Mouse (Mus musculus) kidney, postnatal 0 days (tissue): ENCODE data around the gene Tvp23a. TPM values are rescaled to one million over a fixed set of nuclear protein-coding genes. Genes with fewer than 3 reads are reported as not detected.

Source experiments
- ATAC-seq: fragments of 200-750 bp; cut with Nextera tagmentation; replicated peaks from 2 replicates; pipeline ENCODE4 v1.8.0; 2017; ENCODE audit warnings: low read depth, moderate number of reproducible peaks, moderate TSS enrichment, moderate library complexity; ENCODE audit not compliant: low FRiP score
- DNase-seq: peaks from one replicate; pipeline ENCODE4 v3.0.0-alpha.2; 2016; ENCODE audit warnings: low spot score
- H3K27ac ChIP-seq: fragments of 300-500 bp; sonication (generic); 2 replicates; pipeline ENCODE4 v1.5.1; 2014; ENCODE audit warnings: mild to moderate bottlenecking
- H3K27me3 ChIP-seq: fragments of 300-500 bp; sonication (generic); 2 replicates; pipeline ENCODE4 v1.6.1; 2014; ENCODE audit warnings: low read length, mixed read lengths; ENCODE audit not compliant: insufficient read depth
- H3K36me3 ChIP-seq: fragments of 300-500 bp; sonication (generic); 2 replicates; pipeline ENCODE4 v1.6.1; 2014; ENCODE audit warnings: low read length, mixed read lengths; ENCODE audit not compliant: insufficient read depth
- H3K4me1 ChIP-seq: fragments of 300-500 bp; sonication (generic); replicated peaks from 2 replicates; pipeline ENCODE4 v1.6.1; 2014; ENCODE audit warnings: antibody characterized with exemption, low read length, mixed read lengths; ENCODE audit not compliant: insufficient read depth
- H3K4me2 ChIP-seq: fragments of 300-500 bp; sonication (generic); 2 replicates; pipeline ENCODE4 v1.6.1; 2014; ENCODE audit warnings: mild to moderate bottlenecking, low read length, moderate library complexity, mixed read lengths
- H3K4me3 ChIP-seq: fragments of 300-500 bp; sonication (generic); replicated peaks from 2 replicates; pipeline ENCODE4 v1.5.1; 2014; ENCODE audit warnings: low read depth, low read length
- H3K9ac ChIP-seq: fragments of 300-500 bp; sonication (generic); 2 replicates; pipeline ENCODE4 v1.6.1; 2014; ENCODE audit warnings: low read depth, low read length
- H3K9me3 ChIP-seq: fragments of 300-500 bp; sonication (generic); replicated peaks from 2 replicates; pipeline ENCODE4 v1.6.1; 2016; ENCODE audit warnings: low read length, inconsistent platforms, mixed read lengths
- CTCF ChIP-seq: IDR thresholded peaks from 2 replicates; pipeline ENCODE4 v1.5.1; 2016; ENCODE audit warnings: antibody characterized with exemption, low read depth, mild to moderate bottlenecking, moderate library complexity
- WGBS: fragments of 180-500 bp; shearing (Covaris S2); extraction: QIAGEN DNeasy Blood & Tissue Kit; methylation state at CpG from one replicate; pipeline ENCODE4 v1.1.7; 2014; 5-methylcytosine and 5-hydroxymethylcytosine counted together
- polyA plus RNA-seq: library from polyadenylated mRNA; unstranded; fragments of >200 nt; fragmentation: Nextera tagmentation; extraction: Ambion mirVana; gene quantifications from 2 replicates; pipeline ENCODE4 v1.2.1, GENCODE M21; 2015

The Tvp23a gene
- polyA plus RNA-seq, 1 experiment from 2014 or later = 5.9 TPM

- Histone ChIP-seq H3K9ac (peak within 1 kb of the TSS; percentile 8; the same call in 1 of the 2 replicates), H3K4me3 (peak within 1 kb of the TSS; percentile 20; the same call in 1 of the 2 replicates), H3K9me3 (no peaks in the 10 kb centered on the region), H3K4me2 (peak within 1 kb of the TSS; percentile 60), H3K4me1 (0 out of 2 replicates have a peak, but pooled peaks cover 6% of the 10 kb centered on the region), H3K36me3 (no peaks in the 10 kb centered on the region), H3K27me3 (no peaks in the 10 kb centered on the region), H3K27ac (no peak within 1 kb of the TSS)
- ATAC-seq (peak; percentile 85), DNase-seq (peak; percentile 88)
- TF ChIP-seq CTCF = peak; percentile 70
- WGBS = 5% methylated on average over 37 of the region's 37 CpGs
These were observed 52.2 kb downstream of the Tvp23a start, which contains the start of gene Tekt5 for GRCm38 (mm10) chr16:10394699-10395540. Gene Tekt5 (minus strand): TSS chr16:10395490.

GRCm38 (mm10) chr16:10392587-10392986 lies 54.6 kb downstream of the Tvp23a start:
- Histone ChIP-seq H3K4me1 (0 out of 2 replicates have a peak, but pooled peaks cover 6% of the 10 kb centered on the region), H3K27ac (no peak overlapping the region), H3K27me3 (no peaks in the 10 kb centered on the region), H3K4me3 (no peak overlapping the region), H3K36me3 (no peaks in the 10 kb centered on the region), H3K9ac (no peak overlapping the region), H3K4me2 (no peak overlapping the region), H3K9me3 (no peaks in the 10 kb centered on the region)
- WGBS = 77% methylated on average over 9 of the region's 9 CpGs
- TF ChIP-seq CTCF = no peak
- DNase-seq (no peak), ATAC-seq (no peak)

- ATAC-seq (no peak), DNase-seq (no peak)
- no peak for TF ChIP-seq CTCF
- no peaks in the 10 kb centered on the region for H3K36me3 ChIP-seq
- no peaks in the 10 kb centered on the region for H3K4me1 ChIP-seq
- H3K4me3 ChIP-seq = no peak overlapping the region
- no peaks in the 10 kb centered on the region for H3K27me3 ChIP-seq
- WGBS = 92% methylated on average over 6 of the region's 6 CpGs
- H3K9ac ChIP-seq = no peak overlapping the region
- H3K4me2 ChIP-seq = no peak overlapping the region
- no peaks in the 10 kb centered on the region for H3K9me3 ChIP-seq
- H3K27ac ChIP-seq = no peak overlapping the region
These were observed 58.4 kb downstream of the Tvp23a start for GRCm38 (mm10) chr16:10388634-10389365.

GRCm38 (mm10) chr16:10385261-10385660 lies 61.9 kb downstream of the Tvp23a start:
- no peaks in the 10 kb centered on the region for H3K36me3 ChIP-seq
- no peak for TF ChIP-seq CTCF
- H3K9ac ChIP-seq = no peak overlapping the region
- 78% methylated on average over 12 of the region's 12 CpGs for WGBS
- no peak for DNase-seq
- ATAC-seq = no peak
- no peaks in the 10 kb centered on the region for H3K27me3 ChIP-seq
- no peaks in the 10 kb centered on the region for H3K4me1 ChIP-seq
- no peak overlapping the region for H3K4me2 ChIP-seq
- H3K27ac ChIP-seq = no peak overlapping the region
- no peaks in the 10 kb centered on the region for H3K9me3 ChIP-seq
- no peak overlapping the region for H3K4me3 ChIP-seq

- H3K4me3 ChIP-seq = no peak overlapping the region
- no peaks in the 10 kb centered on the region for H3K36me3 ChIP-seq
- 62% methylated on average over 3 of the region's 3 CpGs for WGBS
- H3K4me2 ChIP-seq = peak overlapping the region; percentile 28
- H3K9ac ChIP-seq = no peak overlapping the region
- H3K4me1 ChIP-seq = no peaks in the 10 kb centered on the region
- no peak for TF ChIP-seq CTCF
- no peak overlapping the region for H3K27ac ChIP-seq
- DNase-seq (no peak), ATAC-seq (no peak)
- H3K27me3 ChIP-seq = no peaks in the 10 kb centered on the region
- H3K9me3 ChIP-seq = no peaks in the 10 kb centered on the region
These were observed 62.6 kb downstream of the Tvp23a start for GRCm38 (mm10) chr16:10384544-10384943.

GRCm38 (mm10) chr16:10384060-10384497 lies 63.1 kb downstream of the Tvp23a start:
- peak; percentile 46 for DNase-seq

More at GRCm38 (mm10) chr16:10384060-10384497, 63.1 kb downstream of the Tvp23a start:
- Histone ChIP-seq H3K4me1 (no peaks in the 10 kb centered on the region), H3K9ac (no peak overlapping the region), H3K27me3 (no peaks in the 10 kb centered on the region), H3K4me2 (peak overlapping the region; percentile 28), H3K9me3 (no peaks in the 10 kb centered on the region), H3K27ac (no peak overlapping the region), H3K36me3 (no peaks in the 10 kb centered on the region), H3K4me3 (no peak overlapping the region)
- WGBS = 28% methylated on average over 8 of the region's 8 CpGs
- no peak for TF ChIP-seq CTCF
- peak; percentile 83; the same call in 1 of the 2 replicates for ATAC-seq
